Mouse (Mus musculus): ENCODE measurements around the gene Reg3d.
"Not testable (repeated sequence)": the region's sequence is repeated elsewhere in the genome, so short reads cannot be mapped to it uniquely, and the experiment has no call there.

Gene Reg3d

GRCm38 (mm10) chr6:78378765-78379164 is at the start of gene Reg3d:
Gene Reg3d, minus strand, starts transcription at chr6:78378865.
- DNase-seq (ENCODE audit: low spot score): no peak

- no peak for DNase-seq (ENCODE audit: low spot score)
Observed at GRCm38 (mm10) chr6:78425497-78425896, 46.8 kb upstream of the Reg3d start.

- DNase-seq (ENCODE audit: low spot score): not testable (repeated sequence)
Observed at GRCm38 (mm10) chr6:78422411-78422810, 43.7 kb upstream of the Reg3d start, which contains the start of gene Reg1. Gene Reg1, plus strand, starts transcription at chr6:78422711.

GRCm38 (mm10) chr6:78395323-78395722 is 16.7 kb upstream of the Reg3d start, which contains the start of gene Reg2:
Gene Reg2, plus strand, starts transcription at chr6:78395623.
- DNase-seq (ENCODE audit: low spot score): not testable (repeated sequence)

DNA sequence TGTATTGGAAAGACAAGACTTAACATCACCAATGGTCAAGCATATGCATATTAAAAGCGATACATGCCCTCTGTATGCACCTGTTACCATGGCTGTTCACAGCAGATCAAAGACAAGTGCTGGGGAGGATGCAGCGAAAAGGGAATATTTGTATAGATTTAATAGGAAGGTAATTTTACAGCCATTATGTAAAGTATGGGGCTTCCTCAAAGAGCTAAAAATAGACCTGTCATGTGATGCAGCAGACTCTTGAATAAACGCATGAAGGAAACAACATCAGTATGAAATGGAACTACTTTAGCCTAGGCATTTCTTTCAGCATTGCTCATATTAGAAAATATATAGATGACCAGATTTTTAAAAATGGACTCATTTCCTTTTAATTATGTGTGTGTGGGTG is 6.9 kb upstream of the Reg3d start:
- no peak for DNase-seq (ENCODE audit: low spot score)

DNA sequence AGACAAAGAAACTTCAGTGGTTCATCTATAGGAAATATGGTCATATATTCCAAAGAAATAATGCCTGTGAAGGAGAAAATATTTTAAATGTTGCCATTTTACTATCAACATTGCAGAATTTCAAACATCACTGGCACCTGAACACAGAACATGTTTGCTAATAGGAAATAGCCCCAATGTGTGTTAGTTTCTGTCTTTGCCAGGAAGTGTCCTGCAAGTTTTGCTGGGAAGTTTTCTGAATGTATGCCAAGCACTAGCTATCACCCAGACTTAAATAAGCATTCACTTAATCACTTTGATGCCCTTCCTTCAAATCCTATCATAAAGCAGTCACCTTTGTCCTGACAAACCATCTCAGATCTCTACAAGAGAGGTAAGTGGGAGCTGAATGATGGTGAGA is 1.7 kb upstream of the Reg3d start, which contains the start of gene Reg3a:
Gene Reg3a (plus strand): TSS at position 301 of the 400 bp plus-strand sequence.
- no peak for DNase-seq (ENCODE audit: low spot score)

DNA sequence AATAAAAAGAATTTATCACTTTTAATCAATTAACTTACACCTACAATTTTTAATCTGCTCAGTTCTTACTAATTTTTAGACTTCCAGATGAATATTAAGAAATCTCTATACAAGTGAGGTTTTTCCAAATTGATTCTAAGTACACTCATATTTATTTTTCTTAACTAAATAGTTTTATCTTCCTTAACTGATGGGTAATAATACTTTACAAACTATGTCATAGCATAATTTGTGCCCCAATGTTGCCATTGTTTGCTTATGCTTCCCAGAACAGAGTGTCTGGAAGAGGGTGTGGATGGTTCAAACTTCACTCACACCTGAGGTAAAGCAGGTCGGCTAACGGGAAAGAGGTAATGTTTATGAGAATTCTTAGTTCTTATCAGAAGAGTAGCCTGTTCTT is 8.3 kb downstream of the Reg3d start, which contains the start of gene Reg3b:
Gene Reg3b (plus strand): TSS at position 301 of the 400 bp plus-strand sequence.
- no peak for DNase-seq (ENCODE audit: low spot score)

DNA sequence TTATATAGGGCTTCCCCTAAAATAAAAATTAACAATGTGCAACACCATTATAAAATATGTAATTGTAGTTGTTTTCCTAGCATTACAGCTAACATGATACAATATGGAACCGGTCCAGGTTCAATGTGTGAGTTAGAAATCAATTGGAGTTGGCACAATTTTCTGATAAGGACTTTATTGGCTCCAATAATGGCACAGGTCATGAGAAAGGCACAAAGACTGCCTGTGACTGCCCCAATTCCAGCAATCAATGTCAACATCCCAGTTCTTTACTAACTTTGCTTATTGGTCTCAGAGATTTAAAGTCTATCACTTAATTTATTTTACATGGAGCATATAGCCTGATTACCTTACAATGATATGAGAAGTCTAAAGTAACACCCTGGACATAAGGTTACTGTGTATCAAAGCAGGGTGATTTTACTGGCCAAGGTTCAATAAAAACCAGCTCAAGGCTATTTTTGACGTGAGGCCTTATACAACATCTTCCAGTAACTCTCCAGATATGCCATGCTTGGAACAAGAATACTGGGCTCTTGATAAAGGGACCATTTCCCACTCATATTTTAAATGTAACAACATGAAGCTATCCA is 16.6 kb downstream of the Reg3d start:
- no peak for DNase-seq (ENCODE audit: low spot score)

DNA sequence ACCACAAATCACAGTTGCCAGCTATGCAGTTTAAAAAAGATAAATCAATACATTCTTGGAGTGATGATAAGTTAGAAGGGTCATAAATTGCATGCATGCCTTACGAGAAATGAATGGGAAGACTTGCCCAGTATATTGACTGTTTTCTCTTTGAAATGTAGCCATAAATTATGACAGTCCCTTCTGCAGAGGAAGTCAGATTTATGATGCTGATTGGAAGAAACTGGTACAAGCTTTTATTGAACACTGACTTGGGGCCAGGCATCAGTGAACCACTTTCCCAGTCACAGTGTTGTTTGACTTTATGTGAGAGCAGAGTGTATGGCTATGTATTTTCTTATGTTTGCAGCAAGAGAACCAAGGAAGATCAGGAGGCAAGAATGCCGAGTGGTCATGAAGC is 37.0 kb downstream of the Reg3d start:
- DNase-seq (ENCODE audit: low spot score): no peak

GRCm38 (mm10) chr6:78340296-78340695 is 38.4 kb downstream of the Reg3d start:
- no peak for DNase-seq (ENCODE audit: low spot score)

GRCm38 (mm10) chr6:78331919-78332569 is 46.6 kb downstream of the Reg3d start:
- DNase-seq (ENCODE audit: low spot score): no peak

DNA sequence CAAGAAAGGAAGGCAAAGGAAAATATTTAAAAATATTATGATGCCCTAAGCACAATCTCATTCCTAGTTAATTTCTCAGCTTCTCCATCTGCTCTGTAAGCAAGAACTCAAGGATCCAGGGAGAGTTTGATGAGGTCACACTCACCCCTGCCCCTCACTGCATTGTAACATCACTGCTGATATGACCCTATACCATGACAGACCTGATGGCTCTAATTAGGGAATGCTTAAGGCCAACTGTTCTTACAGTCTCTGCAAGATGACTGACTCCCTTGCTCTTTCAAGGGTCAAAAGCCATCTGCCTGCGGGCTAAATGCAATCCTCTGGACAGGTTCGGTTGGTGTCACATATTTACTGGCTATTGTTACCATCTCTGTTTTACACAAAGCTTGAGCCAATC is 49.5 kb downstream of the Reg3d start:
- no peak for DNase-seq (ENCODE audit: low spot score)

DNA sequence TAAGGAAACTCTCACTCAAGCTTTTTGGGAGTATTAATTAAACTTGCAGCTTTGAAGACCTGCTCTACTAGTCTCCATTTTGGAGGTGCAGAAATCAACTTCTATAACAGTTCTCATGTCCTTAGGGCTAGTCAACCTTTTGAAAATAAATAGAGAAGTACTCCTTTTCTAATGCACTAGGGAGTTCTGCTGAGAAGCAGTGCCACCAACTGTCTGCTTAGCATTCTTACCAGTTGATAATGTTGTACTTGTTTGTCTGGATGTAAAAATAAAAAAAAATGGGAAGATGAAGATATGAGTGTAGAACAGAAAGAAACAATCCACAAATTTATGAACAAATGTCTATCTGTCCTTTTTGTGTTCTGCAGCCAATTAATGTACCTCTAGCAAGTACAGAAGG is 50.9 kb downstream of the Reg3d start:
- no peak for DNase-seq (ENCODE audit: low spot score)
